Mouse (Mus musculus): ENCODE measurements around the gene Raver1. TPM values are rescaled to one million over a fixed set of nuclear protein-coding genes. Genes with fewer than 3 reads are reported as not detected.

The Raver1 gene
- total RNA-seq (2021), result 10 to 100 TPM; 29.9 to 31.5 TPM

DNA sequence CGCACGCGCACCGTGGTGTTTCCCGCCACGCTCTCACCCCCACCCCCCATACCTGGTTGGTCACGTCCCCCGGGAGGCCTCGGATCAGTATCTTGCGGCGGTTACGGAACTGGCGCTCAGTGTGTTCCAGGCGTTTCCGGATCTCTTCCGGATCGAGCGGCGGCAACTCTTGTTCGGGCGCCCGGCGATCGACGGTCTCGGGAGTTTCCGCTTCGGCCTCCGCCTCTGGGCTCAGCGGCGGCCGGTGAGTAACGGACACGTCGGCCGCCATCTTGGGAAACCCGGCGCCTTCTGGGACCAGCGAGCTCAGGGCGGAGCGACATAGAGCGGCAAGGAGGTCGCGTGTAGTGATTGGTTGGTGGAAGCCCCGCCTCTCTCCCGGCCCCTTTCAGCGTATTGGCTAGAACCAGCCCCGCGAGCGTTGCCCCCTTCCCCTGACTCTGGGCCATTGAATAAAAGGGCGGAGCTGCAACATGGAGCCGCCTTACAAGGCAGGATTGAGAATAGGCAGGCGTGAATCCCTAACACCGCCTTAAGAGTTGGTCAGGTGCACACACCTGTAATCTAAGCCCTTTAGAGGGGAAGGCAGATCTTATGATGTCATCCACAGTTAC is at the start of gene Raver1, which contains the start of gene Gm38431:
Raver1 (minus strand) TSS at position 302 of the 614 bp plus-strand sequence.
Gm38431 (minus strand) TSS at position 291 of the 614 bp plus-strand sequence.
- peak; percentile 95 to 97 for DNase-seq

DNA sequence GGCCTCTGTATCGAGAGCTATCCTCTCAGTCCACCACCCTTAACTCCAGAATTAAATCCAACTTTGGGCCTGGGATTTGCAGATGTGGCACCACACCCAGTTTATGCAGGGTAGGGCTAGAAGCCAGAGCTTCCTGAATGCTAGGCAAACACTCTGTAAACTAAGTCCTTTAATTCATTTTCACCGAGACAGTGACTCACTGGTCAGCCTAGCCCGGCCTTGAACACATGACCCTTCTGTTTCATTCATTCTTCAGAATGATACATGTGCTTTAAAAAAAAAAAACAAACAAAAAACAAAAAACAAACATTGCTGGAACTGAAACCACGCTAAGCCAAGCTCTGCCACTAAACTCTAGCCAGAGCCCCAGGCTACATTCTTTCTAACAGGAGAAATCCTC is 46.6 kb upstream of the Raver1 start:
- no peak for DNase-seq

DNA sequence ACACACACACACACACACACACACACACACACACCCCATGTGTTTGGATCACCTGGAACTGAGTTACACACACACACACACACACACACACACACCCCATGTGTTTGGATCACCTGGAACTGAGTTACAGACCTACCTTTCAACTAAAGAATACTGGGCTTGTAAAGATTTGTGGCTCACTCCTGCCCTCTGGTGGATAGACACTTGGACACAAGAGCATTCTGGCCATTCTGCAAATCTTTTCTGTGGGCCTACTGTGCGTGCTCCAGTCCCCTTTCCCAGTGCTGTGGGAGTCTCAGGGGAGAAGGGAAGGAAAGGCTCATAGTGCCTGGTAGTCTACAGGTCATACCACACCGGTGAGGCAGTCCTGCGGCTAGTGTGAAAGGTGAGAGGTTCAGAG is 45.4 kb upstream of the Raver1 start:
- DNase-seq, result peak; percentile 39 to 50

DNA sequence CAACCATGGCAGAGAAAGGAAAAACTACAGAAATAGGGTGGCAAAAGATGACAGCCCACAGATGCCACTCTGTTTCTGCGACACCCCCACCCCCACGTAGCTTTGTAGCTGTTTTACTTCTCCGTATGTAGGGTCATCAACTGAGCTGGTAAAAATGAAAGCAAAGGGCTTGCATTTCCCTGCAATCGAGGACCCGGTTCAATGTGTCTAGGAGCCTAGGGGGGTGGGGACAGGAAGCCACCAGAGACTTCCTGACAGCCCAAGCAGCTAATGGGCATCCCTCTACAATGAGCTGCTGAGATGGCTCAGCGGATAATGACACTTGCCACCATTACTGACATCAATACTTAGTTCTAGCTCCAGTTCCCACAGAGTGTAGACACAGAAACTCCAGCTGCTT is 44.6 kb upstream of the Raver1 start:
- DNase-seq, result no peak

DNA sequence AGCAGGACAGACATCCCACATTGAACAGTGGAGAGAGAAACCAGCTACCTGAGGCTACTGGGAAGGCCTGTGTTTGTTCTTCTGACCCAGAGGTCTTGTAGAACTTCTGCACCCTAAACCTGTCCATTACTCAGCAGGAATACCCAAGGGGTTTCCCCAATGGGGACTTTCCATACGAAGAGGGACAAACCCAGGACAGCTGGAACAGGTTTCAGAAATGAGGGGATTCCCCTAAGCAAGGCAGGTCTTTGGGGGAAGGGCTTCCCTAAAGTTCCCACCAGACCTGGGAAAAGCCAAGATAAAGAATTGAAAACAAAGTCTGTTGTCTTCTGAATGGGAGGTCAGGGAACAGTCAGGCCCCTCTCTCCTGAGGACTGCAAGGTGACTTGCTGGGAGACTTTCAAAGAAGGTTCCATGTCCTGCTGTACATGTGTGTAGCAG is 44.2 kb upstream of the Raver1 start:
- no peak for DNase-seq

DNA sequence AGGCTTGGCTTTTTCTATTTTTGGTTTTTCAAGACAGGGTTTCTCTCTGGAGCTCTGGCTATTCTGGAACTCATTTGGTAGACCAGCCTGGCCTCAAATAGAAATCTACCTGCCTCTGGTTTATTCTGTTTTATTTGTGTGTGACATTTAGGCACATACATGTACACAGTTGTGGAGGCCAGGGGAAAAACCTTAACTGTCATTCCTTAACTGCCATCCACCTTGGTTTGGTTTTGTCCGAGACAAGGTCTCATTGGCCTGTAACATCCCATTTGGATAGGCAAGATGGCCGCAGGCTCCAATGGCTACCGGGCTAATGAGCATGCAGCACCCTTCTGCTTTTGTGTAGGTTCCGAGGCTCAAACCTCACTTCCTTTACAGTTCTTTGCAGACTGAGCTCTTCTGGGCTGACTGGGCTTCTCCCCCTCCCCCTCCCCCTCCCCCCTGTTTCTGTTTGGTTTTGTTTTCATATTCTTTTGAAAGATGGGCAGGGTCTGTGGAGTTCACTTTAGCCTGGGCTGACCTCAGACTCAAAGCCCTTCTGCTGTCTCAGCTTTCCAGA is 43.6 kb upstream of the Raver1 start:
- no peak for DNase-seq

DNA sequence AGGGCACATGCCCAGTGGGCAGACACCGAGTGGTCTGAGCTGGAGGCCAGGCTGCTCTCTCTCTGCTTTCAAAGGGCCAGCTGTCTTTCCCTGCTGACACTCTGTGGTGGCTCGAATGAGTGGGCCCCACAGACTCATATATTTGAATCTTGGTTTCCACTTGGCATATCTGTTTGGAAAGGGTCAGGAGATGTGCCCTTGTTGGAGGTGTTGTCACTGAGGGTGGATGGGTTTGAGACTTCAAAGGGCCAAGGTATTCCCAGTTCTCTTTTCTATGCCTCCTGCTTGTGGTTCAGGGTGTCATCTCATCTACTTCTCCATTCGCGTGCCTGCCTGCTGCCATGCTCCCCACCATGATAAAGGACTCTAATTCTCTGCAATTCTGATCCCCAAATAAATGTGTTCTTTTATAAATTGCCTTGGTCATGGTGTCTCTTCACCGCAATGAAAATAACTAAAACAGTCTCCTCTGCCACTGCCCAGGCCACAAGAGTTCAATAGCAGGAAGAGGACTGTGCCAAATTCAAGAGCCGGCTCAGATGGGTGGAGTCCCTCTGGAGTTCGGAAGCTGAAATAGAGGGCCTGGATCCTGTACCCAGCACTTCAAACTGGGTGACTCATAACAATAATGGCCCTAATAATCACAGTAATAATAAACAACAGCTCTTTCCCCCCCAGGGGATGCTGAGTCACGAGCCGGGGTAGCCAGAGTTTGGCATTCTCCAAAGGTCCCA is 43.0 kb upstream of the Raver1 start:
- DNase-seq, result no peak

DNA sequence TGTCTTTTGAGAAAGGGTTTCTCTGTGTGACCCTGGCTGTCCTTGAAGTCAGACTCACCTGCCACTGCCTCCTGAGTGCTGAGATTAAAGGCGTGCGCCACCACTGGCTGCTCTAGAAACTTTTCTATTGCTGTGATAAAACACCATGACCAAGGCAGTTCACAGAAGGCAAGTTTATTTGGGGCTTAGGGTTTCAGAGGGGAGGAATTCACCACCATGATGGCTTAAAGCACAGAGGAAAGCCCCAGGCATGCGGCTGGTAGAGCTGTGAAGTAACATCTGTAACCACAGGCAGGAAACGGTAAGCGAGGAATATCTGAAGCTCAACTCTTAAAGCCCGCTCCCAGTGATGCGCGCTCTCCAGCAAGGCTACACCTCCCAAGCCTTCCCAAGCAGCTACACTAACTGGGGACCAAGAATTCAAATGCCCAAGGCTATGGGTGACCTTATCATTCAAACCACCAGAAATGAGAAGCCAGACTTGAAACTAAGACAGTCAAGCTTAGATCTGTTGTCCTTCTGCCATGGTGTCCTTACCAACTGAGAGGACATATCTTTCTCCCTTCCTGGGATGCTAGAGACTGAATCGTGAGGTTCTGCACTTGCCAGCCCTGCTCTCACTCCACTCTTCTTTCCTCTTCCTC is 41.4 kb upstream of the Raver1 start:
- DNase-seq, result no peak

DNA sequence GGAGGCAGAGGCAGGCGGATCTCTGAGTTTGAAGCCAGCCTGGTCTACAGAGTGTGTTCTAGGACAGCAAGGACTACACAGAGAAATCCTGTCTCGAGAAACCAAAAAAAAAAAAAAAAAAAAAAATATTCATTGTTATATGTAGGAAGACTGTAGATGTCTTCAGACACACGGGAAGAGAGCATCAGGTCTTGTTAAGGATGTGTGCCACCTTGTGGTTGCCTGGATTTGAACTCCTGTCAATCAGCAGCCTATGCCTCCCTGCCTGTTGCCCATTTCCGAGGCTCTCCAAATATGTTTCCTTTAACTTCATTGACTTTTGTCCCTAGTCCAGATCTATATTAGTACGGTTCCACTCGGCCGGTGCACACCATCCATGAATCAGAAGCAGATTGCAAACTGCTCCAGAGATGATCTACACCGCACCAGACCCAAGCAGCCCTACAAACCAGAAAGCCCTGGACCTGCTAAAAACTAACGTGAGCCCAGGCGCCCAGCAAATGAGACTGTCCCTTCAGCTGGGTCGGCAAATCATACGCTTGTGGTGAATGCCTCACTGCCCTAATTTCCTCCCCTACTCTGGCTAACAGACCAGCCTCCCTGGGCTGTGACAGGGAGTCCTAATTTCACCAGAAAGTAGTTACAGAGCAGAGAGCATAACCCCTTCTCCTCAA is 40.4 kb upstream of the Raver1 start:
- DNase-seq, result no peak

DNA sequence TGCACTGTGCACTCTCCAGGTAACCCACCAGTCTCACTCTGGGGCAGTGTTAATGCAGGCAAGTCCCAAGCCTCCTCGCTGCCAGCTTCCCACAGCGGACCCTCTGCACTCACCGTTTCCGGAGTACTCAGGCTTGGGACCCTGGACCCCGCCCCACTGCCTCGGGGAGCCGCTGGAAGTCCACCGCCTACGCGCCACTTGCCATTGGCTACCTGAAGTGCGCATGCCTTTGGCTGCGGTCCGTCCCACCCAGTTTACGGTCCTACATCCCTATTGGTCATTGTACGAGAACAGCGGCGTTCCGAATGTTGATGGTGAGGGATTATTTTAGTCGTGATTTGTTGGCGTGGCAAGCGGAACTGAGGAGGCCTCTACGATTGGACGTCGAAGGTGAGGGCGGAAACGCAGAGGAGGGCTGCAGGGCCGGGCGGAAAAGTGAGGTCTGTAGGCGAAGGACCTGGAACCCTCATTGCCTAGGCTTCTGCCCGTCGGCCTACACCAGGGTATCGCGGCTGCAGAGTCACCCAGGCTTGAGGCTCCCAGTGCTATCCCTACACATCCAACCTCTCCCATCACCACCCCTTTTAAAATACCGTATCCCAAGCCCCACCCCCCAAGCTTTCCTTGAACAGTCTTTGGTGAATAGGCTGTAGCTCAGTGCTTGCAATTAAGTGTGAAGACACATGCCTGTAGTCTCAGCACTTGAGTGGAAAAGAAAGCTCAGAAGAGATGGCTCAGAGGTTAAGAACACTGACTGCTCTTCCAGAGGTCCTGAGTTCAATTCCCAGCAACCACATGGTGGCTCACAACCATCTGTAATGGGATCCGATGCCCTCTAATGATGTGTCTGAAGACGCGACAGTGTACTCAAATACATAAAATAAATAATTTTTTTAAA is 39.5 kb upstream of the Raver1 start, which contains the start of gene Tyk2:
Tyk2 (minus strand) TSS at position 185 of the 898 bp plus-strand sequence.
- DNase-seq, result peak; percentile 88 to 92

DNA sequence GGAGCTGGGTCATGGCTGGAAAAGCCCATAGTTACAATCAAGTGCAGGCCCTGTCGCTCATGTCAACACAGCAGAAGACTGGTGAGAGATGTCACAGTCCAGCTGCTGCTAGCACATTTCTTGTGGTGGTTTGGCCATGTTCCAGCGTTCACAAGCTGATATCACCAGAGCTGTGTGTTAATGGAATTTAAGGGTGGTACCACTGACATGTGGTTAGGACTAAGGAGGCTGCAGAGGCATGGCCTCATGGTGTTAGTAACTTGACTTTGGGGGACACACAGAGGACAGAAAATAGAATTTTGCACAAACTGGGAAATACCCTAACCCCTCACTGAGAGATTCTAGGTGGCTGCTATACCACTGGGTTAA is 34.4 kb upstream of the Raver1 start:
- DNase-seq, result no peak

DNA sequence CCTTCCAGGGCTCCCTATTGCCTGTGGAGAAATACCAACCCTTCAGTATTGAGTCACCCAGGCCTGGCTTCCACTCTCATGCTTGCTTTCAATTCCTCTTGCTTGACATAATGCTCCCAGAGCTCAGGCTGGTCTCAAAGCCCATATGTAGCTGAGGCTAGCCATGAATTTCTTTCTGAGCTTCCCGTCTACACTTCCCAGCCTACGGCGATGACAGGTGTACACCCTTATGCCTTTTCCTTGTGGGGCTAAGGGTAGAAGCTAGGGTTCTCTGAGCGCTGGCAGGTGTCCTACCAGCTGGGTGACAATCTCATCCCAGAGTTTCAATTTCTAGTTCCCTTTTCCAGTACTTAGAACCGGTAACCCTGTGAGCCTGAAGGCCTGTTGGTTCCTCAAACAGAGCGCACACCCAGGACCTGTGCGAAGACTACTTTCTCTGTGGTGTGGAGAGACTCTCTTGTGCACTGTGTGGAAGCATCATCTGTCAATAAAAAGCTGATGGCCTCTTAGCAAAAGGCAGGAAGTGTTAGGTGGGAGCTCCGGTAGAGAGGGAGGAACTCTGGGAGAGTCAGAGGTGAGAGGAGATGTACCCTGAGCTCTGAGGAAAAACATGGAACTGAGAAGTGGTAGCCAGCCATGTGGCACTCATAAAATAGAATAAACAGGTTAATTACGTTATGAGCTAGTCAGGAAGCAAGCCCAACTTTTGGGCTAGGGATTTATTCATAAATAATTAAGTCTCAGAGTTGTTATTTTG is 33.9 kb upstream of the Raver1 start:
- DNase-seq, result no peak

DNA sequence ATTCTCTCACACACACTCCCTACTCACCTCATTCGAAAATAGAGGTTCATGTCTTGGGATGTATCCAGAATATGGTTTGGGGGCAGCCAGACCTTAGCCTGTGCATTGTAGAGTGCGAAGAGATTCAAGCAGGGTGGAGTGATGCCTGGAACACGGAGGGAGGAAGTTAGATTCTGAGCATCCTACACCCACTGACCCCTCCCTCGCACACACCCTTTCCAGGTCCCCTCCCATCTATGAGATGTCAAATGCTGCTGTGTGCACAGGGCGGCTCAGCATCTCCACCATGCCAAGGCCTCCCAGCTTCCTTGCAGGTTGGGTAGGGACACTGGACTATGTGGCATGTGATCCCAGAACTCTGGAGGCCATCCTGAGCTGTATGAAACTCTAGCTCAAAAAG is 33.0 kb upstream of the Raver1 start:
- DNase-seq, result no peak

DNA sequence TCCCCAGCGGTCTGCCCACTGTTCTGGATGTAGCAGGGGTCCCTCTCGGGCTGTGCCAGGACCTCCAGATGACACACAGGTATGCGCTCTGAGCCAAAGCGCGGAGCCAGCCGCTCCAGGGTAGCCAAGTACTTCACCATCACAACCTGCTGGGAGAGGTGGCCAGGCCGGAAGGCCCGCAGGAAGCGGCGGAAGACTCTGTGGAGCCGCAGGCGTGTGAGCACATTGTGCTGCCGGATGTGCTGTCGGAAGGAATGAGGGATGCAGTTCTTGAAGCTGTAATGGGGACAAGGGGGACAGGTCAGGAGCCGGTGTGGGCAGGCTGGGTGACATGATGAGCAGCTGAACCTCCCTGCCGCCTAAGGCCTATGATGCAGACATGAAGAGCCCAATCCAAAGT is 29.7 kb upstream of the Raver1 start:
- DNase-seq, result no peak

DNA sequence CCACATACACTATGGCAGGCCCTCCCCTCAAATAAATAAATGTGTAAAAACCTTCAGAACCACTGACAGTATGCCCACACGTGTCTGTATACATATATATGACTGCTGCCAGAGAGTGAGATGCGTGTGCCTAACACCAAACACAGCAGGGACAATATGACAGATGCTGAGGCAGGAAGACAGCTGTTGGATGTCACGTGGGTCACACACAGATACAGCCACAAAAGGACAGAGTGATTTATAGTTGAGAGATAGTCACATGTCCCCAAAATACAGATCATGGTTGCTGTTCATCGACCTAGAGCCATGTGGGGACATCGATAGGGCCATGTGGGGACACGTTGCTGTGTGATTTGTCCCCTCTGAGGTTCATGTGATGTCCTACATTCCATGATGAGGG is 25.3 kb upstream of the Raver1 start:
- DNase-seq, result no peak

DNA sequence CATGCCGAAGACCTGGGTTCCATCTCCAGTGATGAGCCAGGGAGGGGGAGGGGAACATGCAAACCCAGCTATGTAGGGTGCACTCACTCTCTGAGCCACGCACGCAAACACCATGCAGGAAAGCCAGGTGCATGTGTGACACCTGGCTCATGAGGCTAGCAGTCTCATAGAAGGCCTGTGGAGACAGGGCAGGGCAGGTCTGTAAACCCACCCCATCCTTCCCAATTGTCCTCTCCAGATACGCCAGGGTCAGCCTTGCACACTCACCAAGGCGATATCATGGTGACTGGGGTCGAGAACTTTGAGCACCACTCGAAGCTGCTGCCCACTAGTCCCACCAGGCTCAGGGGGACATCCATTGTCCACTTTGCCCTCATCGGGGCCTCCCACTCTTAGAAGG is 23.3 kb upstream of the Raver1 start:
- DNase-seq, result no peak

DNA sequence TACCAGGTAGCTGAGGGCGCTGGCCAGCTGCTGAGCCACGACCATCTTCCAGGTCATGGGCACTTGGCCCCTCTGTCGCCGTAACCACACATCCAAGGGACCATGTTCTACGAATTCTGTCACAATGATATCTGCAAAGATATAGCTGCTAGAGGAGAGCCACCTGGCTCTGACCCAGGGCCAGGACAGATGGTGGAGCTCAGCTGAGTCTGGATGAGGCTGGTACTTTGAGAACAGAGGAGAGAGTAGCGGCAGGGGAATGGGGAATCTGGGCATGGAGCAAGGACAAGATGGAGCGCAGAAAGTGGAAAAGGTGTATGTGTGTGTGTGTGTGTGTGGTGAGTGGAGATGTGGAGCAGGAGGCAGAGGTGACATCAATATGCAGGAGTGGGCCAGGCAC is 22.4 kb upstream of the Raver1 start:
- DNase-seq, result no peak

DNA sequence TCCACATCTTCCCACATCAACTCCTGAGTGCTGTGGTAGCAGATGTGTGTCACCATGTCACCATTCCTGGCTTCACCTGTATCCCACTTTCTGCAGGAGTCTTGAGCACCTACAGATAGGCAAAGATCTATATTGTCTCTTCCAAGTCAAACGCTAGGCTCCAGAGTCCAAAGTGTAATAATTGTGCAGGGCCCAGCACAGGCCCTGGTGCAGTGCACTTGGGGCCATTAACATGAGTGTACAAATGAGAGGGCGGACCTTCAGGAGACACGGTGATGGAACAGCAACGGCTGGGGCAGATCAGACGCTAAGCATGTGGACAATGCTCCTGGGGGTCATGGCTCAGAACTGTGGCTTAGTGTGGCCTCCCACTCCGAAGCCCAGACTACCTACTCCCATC is 21.9 kb upstream of the Raver1 start:
- no peak for DNase-seq

DNA sequence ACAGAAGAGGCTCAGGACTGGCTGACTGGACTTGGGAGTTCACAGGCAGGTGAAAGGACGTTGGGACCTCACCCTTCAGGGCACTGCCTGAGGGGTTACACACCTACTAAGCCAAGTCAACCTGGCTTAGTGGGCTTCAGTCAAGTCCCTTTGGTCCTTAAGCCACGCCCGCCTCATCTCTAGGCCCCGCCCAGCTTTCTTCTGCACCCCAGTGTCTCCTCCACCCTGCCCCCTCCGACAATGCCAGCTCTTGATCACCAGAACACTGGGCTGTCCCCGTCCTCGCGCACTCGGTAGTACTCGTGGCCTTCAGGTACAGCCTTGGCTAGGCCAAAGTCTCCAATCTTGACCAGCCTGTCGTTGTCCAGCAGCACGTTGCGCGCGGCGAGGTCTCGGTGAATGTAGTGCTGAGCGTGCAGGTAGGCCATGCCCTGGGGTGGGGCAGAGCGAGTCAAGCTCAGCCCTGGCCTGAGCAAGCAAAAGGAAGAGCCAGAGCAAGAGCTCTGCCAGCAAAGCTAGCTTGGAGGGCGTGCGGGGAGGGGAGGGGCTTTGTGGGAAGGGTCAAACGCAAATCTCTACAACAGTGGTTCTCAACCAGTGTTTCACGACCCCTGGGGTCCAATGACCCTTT is 15.9 kb upstream of the Raver1 start:
- DNase-seq, result no peak

All from layer of hippocampus, postnatal 36 days (tissue).